Mouse (Mus musculus) cerebellum, postnatal 10 days (tissue): ENCODE results near the gene Zfp628.
"Not testable (repeated sequence)": the region's sequence is repeated elsewhere in the genome, so short reads cannot be mapped to it uniquely, and the experiment has no call there.

Experiments
- DNase-seq, 2 experiments: peaks; one replicate each; pipeline ENCODE4 v3.0.0; 2021; ENCODE audit warnings: mixed read lengths in 2 of 2

The Zfp628 gene

GRCm38 (mm10) chr7:4915007-4915665, at the start of gene Zfp628:
TSS of gene Zfp628 (plus strand) at chr7:4915217.
- peak; percentile 98 to 100 for DNase-seq

- DNase-seq = peak; percentile 98
Observed at GRCm38 (mm10) chr7:4865579-4866493, 49.2 kb upstream of the Zfp628 start.

- no peak for DNase-seq
Observed at GRCm38 (mm10) chr7:4866631-4867180, 48.3 kb upstream of the Zfp628 start.

- no peak for DNase-seq
Observed at GRCm38 (mm10) chr7:4870133-4870532, 44.9 kb upstream of the Zfp628 start, which contains the start of gene Isoc2b. TSS of gene Isoc2b (minus strand) at chr7:4870258.

GRCm38 (mm10) chr7:4876753-4877221, 38.2 kb upstream of the Zfp628 start, which contains the start of gene Isoc2a:
TSS of gene Isoc2a (plus strand) at chr7:4877153.
- peak; percentile 93 to 95 for DNase-seq

- no peak for DNase-seq
Observed at GRCm38 (mm10) chr7:4877226-4877625, 37.8 kb upstream of the Zfp628 start.

GRCm38 (mm10) chr7:4878186-4878585, 36.8 kb upstream of the Zfp628 start:
- no peak for DNase-seq

- not testable (repeated sequence) for DNase-seq
Observed at GRCm38 (mm10) chr7:4879036-4879435, 36.0 kb upstream of the Zfp628 start.

GRCm38 (mm10) chr7:4886680-4887079, 28.3 kb upstream of the Zfp628 start:
- no peak for DNase-seq

GRCm38 (mm10) chr7:4895186-4895585, 19.8 kb upstream of the Zfp628 start:
- DNase-seq = no peak

- peak; percentile 69 to 75 for DNase-seq
Observed at GRCm38 (mm10) chr7:4898851-4899648, 16.0 kb upstream of the Zfp628 start.

- DNase-seq = peak; percentile 67 to 72
Observed at GRCm38 (mm10) chr7:4899649-4900522, 15.1 kb upstream of the Zfp628 start.

GRCm38 (mm10) chr7:4900523-4900851, 14.5 kb upstream of the Zfp628 start:
- DNase-seq = no peak

GRCm38 (mm10) chr7:4901171-4901570, 13.8 kb upstream of the Zfp628 start:
- peak; percentile 53 to 71 for DNase-seq

- no peak for DNase-seq
Observed at GRCm38 (mm10) chr7:4902404-4902803, 12.6 kb upstream of the Zfp628 start.

- no peak for DNase-seq
Observed at GRCm38 (mm10) chr7:4906466-4906950, 8.5 kb upstream of the Zfp628 start, which contains the start of gene Gm36210. TSS of gene Gm36210 (minus strand) at chr7:4906516.

- DNase-seq = peak; percentile 86 to 90
Observed at GRCm38 (mm10) chr7:4911561-4911960, 3.5 kb upstream of the Zfp628 start.

GRCm38 (mm10) chr7:4912248-4912647, 2.8 kb upstream of the Zfp628 start:
- no peak for DNase-seq

GRCm38 (mm10) chr7:4915669-4916416, 826 bp downstream of the Zfp628 start:
- DNase-seq = peak; percentile 54 to 58

- DNase-seq = no peak
Observed at GRCm38 (mm10) chr7:4917494-4917893, 2.5 kb downstream of the Zfp628 start.
